Mouse (Mus musculus) fat pad, adult 2 months (tissue): ENCODE results near the gene Treml2.
"Not testable (repeated sequence)": the region's sequence is repeated elsewhere in the genome, so short reads cannot be mapped to it uniquely, and the experiment has no call there.

Experiments used
- DNase-seq: peaks from one replicate; pipeline ENCODE4 v3.0.0-alpha.2; 2011; ENCODE audit warnings: low read depth, low spot score; ENCODE audit errors: extremely low read depth

The Treml2 gene

DNA sequence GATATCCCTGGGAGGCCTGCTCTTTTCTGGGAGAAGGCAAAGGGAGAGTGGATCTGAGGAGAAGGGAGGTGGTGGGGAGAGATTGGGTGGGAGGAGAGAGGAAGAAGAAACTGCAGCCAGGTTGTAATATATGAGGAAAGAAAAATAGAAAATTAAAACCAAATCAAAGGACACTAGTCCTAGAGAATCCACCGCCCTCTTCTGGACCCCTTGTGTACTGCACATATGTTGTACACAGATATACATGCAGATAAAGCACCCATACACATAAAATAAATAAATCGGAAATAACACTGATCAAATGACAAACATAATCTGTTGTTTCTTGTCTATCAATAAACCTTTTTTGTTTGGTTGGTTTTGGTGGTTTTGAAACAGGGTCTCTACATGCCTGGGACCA lies 12.0 kb upstream of the Treml2 start:
- DNase-seq, result no peak

DNA sequence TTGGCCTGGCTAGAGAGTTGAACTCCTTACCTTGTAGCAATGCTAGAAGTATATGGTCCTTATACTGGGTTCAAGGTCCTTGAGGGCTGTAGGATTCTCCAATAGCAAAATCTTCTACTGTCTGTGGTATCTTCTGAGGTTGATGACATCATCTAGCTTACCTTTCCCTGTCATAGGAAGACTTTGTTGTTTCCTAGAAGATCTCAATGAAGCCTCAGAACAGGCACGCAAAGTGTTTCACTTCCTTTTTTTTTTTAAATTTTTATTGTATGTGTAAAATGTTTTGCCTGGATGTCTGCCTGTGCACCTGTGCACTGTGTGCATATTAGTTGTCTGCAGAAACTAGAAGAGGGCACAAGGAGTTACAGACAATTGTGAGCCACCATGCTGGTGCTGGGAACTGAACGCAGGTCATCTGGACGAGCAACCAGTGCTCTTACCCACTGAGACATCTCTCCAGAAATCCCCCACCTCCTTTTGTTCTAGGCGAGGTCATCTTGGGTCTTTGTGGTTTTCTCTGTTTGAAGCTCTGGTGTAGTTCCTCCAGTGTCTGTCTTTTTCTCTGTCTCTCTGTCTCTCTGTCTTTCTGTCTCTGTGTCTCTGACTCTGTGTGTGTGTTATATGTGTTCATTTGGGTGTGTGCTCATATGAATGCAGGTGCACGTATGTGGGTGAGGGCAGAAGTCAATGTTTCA lies 5.7 kb upstream of the Treml2 start:
- DNase-seq, result no peak

DNA sequence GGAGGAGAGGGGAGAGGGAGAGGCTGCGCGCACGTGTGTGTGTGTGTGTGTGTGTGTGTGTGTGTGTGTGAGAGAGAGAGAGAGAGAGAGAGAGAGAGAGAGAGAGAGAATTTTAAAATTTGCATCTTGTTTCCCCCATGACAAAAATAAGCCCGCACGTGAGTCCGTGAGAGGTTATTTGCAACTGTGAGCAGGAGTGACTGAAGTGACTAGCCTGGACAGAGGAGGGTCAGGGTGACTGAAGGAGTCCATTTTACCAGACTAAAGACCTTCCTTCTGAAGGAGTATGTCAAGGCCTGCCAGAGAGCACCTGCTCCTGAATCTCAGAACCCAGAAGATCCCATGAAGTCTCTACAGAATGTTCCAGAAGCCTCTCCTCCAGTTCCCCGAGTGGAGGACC lies 458 bp downstream of the Treml2 start:
- DNase-seq, result no peak

DNA sequence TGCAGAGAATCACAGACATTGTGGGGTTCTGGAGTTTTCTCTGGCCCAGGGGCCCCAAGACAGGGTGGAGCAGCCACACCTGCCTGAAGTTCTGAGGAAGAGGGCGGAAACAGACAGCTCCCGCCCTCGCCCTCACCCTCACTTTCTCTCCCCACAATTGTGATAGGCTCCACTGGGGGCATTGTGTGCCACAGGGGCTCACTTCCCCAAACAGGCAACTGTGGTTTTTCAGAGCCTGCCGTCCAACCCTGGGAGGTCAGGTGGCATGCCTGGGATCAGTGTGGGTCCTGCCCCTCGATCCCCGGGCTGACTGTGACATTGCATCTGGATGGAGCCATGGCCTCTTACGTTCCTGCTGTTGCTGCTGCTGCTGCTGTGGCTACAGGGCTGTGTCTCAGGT lies 901 bp downstream of the Treml2 start:
- no peak for DNase-seq

DNA sequence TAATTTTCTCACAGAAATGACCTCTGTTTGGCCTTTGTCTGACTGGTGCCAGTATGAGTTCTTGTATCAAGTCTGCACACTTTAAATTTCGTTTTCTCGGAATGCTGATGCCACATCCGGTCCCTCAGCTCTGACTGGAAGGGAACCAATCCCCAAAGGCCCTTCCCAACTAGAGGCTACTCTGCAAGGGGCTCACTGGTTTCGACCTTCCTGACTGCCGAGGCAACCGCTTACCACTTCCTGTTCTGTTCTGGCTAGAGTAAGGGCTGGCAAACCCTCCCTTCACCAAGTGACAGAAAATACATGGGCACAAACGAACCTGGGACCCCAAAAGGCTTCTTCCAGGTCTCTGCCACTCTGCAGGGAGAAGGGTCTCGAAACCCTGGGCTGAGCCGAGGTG lies 1.6 kb downstream of the Treml2 start:
- no peak for DNase-seq

DNA sequence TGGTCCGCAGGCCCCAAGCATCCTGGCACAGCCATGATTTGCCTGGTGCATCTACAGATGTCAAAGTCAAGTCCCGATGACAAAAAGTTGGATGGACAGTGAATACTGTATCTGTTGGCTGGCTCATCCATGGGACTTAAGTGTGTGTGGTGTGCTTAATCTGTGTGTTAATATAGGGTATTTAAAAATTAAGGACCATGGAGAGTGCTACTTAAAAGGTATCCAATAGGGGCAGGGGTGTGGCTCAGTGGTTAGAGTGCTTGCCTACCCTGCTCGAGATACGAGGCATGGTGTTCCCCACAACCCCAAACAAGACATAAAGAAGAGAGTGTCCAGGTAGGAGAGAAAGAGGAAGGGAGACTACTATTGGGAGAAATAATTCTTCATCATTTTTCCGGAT lies 2.5 kb downstream of the Treml2 start:
- no peak for DNase-seq

DNA sequence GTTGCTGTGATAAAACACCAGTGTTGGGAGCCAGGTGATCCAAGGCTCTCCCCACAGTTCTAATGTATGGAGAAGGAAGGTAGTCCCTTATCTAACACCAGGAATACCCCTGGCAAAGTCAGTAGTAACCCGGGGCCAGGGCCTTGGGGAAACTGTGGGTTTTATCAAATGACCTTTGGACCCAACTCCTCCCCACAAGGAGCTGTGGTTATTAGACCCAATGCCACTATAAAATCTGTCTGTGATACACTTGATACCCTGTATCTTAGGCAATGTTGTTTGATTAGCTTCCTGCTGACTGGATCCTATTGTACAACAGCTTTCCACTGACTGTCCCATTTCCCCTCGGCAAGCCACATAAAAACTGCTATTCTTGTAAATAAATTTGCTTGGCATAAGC lies 12.8 kb downstream of the Treml2 start:
- DNase-seq, result no peak

DNA sequence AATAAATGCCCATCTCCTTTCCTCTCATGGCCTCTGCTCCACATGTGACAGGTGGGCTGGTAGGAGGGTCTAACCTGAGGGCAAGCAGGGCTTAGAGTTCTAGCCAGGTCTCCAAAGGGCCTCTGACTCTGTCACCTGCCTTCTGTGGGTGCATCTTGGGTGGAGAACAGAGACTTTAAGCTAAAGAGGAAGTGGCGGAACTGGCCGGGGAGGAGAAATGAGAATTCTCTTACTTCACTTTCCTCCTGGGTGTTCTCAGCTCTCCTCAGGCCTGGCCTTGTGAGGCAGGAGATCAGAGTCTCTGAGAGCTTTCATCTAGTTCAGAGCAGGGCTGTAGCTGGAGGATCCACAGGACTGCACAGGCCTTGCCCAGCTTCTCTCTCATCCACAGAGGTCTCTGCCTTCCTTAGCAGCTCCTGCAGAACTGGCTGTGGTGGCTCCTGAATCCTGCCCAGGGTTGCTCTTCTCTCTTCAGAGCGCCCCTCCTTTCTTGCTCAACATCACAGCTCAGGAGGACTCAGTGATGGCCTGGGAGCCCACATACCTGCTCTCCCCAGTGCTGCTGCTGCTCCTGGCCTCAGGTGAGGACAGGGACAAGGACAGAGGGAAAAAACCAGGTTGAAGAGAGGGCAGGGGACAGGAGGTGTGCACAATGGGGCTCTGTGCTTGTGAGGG lies 16.7 kb downstream of the Treml2 start, which contains the start of gene B430306N03Rik:
TSS of gene B430306N03Rik (plus strand) at position 237 of the 675 bp plus-strand sequence.
- DNase-seq, result not testable (repeated sequence)

DNA sequence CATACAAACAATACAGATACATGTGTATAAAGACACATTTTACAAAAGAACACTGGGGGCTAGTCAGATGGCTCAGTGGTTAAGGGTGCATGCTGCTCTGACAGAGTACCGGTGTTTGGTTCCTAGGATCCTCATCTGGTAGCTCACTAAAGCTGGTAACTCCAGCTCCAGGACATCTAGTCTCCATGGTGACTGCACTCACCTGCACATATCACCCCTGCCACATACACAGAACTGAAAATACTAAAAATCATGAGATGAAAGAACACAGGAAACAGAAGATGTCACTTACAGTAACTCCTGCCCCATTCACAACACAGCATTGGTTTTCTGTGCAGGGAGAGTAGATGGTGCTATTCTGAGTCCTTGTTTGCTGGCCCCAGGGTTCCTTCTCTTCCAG lies 19.4 kb downstream of the Treml2 start:
- no peak for DNase-seq

DNA sequence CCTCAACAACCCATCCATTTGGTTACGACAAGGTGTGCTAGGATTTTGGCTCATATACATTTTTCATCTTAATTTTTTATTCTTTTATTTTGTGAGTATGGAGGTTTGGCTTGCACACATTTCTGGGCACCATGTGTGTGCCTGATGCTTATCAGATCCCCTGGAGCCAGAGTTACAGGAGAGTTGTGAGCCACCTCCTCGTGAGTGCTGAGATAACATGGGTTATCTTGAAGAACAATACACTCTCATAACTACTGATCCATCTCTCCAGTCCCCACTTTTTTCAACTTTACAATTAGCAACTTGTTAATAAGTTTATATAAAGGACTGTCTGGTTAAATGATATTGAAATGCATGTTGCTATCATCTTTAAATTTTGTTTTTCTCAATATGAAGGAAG lies 22.0 kb downstream of the Treml2 start:
- no peak for DNase-seq

DNA sequence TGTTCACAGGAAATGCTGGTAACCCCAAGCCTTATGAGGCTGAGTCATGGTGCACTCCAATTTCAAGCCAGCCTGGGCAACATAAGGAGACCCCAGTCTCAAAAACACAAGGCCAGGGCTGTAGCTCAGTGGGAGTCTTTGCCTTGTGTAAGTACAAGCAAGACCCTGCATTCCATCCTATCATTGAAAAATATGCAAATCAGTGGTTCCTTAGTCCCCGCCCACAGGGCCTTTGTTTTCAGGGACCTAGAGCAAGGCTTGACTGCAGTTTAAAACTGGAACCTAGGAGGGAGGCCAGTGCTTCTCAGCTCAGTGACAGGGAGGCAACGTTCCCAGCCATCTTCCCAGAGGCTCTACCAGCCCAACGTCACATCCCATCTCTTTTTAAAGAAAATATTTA lies 23.9 kb downstream of the Treml2 start:
- no peak for DNase-seq

DNA sequence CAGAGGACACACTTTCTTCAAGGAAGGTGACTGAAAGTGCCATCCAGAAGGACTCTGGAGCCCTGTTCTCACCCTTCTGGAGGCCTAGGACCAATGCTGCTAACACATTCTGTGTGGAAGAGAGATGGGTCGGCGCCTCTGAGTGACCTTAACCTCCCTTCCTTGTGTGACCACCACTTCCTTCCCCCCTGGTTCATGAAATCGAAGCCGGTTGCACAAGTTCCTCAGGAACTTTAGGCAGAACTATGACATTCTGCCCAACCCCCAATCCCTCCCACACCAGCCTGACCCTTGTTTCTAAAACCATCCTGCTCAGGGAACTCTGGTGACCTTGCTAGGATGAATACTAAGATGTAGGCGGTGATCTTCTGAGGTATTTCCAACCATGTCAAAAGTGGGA lies 25.0 kb downstream of the Treml2 start:
- DNase-seq, result no peak

DNA sequence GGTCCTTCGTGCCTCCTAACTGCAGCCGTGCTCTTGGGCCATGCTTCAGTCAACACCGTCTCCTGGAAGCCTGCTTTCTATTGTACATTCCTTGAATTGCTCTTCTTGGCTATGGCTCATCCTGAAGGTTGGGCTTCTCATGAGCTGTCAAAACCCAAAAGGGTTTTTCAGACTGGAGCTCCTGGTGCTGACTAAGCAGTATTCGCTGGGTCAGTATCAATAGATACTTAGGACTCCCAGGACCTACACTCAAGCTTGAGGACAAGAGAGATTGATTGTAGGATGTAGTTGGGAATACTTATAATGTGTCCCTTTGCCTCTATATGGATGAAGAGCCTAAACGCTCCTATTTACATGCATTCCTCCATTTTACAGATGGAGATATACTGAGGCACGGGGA lies 25.8 kb downstream of the Treml2 start:
- DNase-seq, result no peak

DNA sequence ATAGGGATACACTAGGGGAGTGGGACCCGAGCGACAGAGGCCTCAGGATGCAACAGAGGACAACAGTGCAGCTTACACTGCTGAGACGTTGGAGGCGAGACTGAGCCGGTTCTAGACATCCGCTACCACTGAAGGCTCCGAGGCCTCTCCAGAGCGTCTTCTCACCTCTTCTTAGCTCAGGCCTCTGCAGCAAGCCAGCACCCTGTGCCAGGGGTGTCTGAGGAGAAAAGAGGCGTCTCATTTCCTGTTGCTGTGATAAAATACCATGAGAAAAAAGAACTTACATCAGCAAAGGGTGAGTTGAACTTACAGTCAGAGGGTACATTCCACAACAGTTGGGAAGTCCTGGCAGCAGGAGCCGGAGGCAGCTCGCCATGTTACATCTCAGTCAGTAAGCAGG lies 26.3 kb downstream of the Treml2 start:
- no peak for DNase-seq

DNA sequence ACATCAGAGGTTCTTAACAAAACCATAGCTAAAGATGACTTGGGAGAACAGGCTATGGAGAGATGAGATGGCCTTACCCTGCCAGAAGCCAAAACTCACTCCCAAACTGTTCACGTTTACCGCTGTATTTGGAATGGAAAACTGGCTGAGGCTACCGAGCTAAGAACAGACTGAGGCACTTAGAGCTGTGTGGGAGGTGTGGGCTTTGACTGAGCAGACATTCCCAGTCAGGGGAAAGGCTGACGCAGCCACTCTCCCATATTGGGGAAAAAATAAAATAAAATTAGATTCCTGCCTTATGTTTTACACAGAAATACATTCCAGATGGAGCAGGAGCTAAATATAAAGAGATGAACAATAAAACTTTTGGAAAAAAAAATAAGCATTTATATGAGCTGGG lies 27.4 kb downstream of the Treml2 start:
- no peak for DNase-seq

DNA sequence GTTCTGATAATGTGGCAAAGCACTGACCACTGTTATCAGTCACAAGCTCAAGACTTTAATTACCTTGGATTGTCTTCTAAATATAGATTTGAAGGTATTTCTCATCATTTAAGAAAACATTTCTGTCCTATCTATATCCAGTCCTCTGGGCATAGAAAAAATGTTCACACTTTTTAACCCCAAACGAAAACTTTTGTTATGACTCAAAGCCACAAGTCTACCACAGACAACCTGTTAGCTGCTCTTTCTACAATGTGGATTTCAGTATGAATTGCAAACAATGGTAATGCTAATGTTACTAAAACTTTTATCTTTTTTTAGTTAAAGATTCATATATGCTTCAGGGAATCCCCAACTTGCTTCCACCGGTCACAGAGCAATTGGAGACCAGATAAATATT lies 33.2 kb downstream of the Treml2 start:
- no peak for DNase-seq

DNA sequence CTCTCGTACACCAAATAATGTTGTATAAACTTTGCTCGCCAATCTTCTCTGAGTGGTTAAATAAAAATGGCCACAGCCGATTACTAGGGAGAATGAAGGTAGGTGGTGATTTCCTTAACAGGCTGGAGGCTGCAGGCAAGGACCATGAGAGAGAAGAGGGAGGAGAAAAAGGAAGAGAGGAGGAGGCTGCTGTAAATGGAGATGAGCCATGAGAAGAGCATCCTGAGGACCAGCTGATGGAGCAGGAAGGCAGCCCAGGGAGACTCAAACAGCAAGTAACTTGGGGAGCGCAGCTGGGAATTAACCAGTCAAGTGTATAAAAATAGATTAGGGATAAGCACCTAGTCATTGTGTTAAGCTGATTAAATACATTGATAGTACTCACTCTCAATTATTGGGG lies 34.9 kb downstream of the Treml2 start:
- DNase-seq, result no peak

DNA sequence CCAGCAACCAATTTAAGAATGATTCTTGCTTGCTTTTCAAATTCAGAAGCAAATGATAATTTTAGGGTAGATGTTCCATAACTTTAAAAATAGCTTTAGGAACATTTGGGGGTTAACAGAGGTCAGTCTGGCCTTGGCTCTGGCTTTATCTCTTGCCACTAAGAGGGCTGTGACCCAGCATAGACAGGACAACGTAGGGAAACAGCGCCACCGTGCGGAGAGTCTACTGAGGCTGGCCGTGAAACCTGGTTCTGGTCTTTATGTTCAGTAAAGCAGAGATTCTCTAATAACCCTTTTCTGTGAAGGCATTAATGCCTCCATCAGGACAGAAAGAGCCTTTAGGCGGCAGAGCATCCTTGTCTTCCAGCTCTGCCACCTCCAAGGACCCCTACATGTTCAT lies 37.6 kb downstream of the Treml2 start:
- DNase-seq, result no peak

DNA sequence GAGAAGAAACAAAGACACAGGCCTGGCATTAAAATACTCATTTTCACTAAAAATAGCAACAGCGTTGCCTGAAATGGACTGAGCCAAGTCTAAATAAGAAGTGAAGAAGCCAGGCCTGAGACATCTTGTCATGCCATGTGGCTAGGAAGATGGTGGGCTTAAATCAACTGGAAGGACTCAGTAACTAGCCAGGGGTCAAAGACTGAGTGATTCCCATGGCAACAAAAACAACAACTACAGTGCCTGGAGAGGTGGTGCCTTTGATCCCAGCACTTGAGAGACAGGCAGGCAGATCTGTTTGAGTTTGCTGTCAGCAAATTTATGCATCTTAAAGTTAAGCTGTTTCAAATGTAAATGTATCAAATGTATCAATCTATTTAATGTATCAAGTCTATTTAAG lies 41.0 kb downstream of the Treml2 start:
- DNase-seq, result no peak

DNA sequence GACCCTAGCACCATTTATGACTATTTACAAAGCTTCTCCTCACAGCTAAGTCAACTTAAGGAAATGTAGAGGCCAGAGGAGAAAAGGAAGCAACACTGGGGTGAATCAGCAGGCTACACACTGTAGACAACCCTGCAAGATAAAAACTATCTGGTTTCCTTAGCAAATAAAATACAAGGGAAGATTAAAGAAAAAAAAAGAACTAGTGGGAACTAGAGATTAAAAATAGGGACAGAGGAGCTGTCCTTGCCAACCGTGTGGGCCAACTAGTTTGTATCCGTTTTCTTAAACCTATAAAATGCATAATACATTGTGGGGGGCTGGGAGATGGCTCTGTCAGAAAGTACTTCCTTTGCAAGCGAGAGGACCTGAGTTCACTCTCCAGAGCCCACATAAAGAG lies 42.6 kb downstream of the Treml2 start:
- no peak for DNase-seq

DNA sequence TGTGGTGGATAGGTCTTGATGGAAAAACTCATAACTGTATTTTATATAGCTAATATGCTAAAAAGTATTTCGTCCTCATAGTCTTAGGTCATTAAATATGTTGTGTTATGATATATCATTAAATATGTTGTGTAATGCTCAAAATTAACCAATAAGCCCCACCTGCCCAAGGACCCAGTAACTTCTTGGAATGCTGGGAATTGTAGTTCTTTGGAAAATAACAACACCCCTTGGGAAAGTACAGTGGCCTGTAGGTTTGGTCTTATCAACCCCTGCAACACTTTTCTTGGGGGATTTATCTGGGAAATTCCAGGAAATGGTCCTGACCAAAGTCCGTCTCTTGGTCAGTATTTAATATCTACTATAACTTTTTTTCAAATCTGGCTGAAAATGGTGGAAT lies 43.8 kb downstream of the Treml2 start:
- DNase-seq, result no peak

DNA sequence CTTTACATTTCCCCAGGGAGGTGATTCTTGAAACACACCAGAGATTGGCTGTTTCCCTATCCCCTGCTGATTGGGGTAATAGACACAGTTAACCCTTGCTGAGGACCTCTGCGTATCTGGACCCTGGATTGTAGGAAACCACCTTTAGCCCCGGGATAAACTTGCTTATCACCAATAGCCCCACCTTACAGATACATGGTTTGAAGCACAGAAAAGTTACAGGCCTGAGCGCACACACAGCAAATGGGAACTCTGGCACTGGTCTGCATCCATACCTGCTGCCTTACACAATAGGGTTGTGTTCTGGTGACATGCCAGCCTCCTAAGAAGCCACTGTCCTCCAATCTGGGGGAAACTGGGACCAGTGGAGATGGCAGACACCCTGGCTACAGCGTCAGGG lies 46.5 kb downstream of the Treml2 start:
- DNase-seq, result no peak

DNA sequence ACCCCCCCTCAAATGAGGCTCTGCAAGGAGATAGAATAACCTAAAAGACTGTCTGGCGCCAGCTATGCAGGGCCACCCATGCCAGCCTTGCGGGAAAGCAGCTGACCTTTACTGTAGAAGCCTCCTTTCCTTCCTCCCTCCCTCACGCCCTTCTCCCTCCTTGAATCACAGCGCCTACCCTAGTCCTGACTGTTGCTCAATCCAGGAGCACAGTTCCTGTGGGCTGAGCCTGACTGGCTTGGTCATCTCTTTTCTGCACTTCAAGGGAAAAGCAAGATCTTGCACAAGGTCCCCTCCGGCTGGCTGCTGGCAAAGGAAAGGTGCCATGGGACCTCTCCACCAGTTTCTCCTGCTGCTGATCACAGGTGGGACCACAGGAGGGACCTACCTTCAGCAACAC lies 46.9 kb downstream of the Treml2 start, which contains the start of gene Trem2:
TSS of gene Trem2 (plus strand) at position 171 of the 400 bp plus-strand sequence.
- DNase-seq, result no peak
